Mouse (Mus musculus) gastrocnemius, postnatal 10 days (tissue): ENCODE results near the gene Gabbr1. TPM values are rescaled to one million over a fixed set of nuclear protein-coding genes. Genes with fewer than 3 reads are reported as not detected.
"Not testable (repeated sequence)": the region's sequence is repeated elsewhere in the genome, so short reads cannot be mapped to it uniquely, and the experiment has no call there.

Source experiments
- DNase-seq: peaks from one replicate; pipeline ENCODE4 v3.0.0; 2021; ENCODE audit warnings: mixed read lengths
- long read RNA-seq, 2 experiments: library from polyadenylated mRNA; stranded (forward); transcript quantifications; one replicate each; pipeline ENCODE4 v2.0.0; 2021
- total RNA-seq, 2 experiments: library from RNA; stranded (reverse); gene quantifications; 2 replicates each; pipeline ENCODE4 v1.2.3; 2021

Gene Gabbr1
- 10 to 100 TPM; 12.8 to 20.1 TPM for total RNA-seq
- long read RNA-seq, experiment 1, partial matches to known transcripts, result 1 of 6 reads
- long read RNA-seq, experiment 1, other reads (novel, unspliced or antisense), result 2 of 6 reads
- long read RNA-seq, experiment 2, partial matches to known transcripts, result 0 of 2 reads
- long read RNA-seq, experiment 2, other reads (novel, unspliced or antisense), result 1 of 2 reads

DNA sequence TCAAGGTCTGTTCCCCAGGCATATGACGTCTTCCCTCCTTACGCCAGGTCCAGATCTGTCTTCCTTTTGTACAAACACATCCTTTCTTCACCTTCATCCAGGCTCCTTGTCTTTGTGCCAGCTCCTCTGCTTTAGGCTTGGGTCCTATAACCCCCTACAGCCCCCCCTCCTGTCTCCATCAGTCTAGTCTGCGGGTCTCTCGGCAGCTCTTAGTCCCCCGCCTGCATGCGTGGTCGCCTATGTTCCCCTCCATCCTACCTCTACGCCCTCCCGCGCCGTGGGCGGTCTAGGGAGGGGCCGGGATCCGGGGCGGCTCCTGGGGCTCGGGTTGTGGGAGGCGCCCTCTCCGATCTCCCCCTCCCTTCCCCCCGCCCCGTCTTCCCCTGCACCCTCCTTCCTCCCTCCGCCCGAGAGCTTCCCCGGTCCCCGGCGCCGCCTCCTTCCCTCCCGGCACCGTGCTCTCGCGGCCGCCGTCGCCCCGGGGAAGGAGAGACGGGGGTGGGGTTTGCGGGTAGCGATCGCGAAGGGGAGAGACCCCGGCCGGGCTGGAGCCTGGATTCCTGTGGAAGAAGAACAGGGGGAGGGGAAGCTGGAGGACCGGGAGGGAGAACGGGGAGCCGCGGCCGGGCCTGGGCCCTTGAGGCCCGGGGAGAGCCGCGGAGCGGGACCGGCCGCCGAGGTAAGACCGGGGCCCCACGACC lies at the start of gene Gabbr1:
Gabbr1 (plus strand) TSS at position 356 of the 701 bp plus-strand sequence.
- peak; percentile 73 for DNase-seq

DNA sequence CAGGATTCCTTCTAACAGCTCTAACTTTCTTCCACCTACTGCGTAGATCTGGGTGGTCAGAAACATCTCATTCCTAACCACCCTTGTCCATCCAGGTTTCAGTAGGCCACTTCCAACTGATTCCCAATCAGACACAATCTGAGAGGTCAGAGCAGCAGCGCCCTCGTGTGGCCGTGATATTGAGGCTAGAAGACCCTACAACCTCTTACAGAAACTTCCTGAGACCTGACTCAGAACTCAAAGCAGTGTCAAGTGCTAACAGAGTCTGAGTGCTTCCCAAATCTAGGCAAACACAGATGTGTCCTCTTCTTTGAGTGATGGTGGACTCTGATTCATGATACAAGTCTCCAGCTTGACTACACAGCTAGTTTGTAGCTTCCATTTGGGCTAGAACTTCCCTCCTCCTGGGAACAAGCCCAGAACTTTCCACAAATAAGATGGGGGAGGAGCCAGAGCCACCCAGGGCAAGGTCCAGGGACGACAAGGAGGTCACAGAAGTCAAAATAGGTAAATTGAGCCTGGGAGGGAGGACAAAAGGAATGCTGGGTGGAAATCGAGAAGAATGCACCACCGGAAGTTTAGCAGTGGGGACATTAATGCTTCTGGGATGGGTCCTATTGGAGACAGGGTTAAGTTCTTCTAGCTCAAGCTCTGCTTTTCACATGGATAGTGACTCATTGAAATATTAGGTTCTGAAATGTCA lies 48.6 kb upstream of the Gabbr1 start:
- peak; percentile 84 for DNase-seq

DNA sequence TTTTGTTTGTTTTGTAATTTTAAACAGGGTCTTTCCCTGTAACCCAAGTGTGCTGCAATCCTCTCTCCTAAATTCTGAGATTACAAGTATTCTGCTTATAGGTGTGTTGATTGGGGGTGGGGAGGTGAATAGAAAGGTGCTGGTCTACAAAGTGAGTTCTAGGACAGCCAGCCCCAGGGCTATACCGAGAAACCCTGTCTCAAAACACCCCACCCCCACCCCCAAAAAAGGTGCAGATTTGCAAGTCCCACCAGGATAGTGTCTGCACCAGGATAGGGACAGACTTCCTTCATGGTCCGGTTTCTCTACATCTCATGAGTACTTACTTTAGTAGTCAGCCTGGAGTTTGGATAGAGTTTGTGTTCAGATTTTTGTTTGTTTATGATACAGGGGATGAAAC lies 47.3 kb upstream of the Gabbr1 start:
- no peak for DNase-seq

DNA sequence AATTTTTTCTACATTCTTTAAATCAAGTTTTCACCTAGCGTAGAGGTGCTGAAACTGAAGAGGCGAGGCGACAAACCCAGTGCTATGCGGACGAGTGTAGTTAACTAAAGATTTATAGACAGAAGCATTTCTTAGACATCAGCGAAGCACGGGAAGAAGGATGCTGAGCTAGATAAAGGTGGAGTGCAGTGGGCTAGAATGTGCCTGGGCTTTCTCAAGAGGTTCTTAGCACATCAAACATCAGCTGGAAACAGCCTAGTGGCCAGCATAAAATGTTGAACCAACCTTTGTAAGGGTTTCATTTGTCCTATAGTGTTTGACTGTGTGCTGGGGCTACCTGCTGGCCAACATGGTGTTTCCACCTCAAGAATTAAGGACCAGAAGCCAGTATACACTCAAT lies 44.9 kb upstream of the Gabbr1 start, which contains the start of gene Zfp57:
Zfp57 (plus strand) TSS at position 301 of the 400 bp plus-strand sequence.
- no peak for DNase-seq

DNA sequence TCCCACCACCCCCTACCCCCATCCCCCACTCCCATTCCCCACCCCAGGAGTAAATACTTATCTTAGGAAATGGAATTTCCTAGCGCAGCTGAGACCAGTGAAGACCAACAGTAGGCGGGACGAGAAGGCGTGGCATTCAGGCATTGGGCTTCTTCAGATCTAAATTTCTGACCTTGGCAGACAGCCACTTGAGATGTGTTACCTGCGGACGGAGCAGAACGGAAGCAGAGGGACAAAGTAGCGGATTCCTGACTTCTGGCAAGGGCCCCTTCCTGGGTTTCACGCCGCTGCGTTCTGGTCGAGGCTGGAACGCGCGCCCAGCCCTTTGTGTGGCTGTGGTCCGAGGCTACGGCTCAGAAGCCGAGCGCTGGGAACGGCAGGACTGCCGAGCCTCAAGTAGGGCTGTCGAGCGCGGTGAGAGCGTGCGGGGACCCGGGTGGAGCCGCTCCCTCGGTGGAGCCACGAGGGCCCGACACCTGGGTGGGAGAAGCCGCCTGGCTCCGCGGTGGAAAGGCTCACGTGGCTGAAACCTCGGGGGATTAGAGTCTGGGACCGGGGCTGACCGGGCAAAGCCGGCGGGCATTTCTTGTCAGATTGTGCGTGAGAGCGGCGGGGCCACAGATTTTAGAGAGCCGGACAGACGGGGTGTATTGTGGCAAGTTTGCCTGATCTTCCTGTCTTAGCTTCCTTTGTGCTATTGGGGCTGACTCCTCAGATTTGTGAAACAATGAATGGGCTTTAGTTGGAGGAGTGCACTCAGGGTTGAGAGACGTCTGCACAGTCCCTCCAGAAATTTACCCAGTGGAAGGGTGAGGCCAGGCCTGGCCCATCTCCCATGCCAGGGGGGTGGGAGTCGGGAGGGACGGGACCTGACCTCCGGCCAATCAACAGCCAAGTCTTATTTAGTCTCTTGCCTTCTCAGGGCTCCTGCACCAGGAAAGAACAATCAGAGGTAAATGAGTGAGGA lies 43.1 kb upstream of the Gabbr1 start:
- DNase-seq, result peak; percentile 32

DNA sequence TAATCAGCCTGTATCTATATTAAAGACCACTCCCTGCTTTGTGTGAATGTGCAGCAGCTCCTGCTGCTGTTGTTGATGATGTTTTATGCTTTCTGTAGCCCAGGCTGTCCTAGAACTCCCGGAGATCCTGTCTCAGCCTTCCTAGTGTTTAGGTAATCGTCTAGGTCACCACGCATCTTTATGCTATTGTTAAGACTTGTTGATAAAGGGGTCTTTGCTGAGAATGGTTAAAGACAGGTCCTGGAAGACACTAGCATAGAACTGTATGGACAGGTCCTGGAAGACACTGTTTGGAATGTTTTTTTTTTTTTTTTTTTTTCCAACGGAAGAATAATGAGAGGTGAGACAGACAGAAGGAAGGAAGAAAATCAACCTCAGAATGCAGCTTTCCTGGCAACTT lies 42.4 kb upstream of the Gabbr1 start:
- DNase-seq, result no peak

DNA sequence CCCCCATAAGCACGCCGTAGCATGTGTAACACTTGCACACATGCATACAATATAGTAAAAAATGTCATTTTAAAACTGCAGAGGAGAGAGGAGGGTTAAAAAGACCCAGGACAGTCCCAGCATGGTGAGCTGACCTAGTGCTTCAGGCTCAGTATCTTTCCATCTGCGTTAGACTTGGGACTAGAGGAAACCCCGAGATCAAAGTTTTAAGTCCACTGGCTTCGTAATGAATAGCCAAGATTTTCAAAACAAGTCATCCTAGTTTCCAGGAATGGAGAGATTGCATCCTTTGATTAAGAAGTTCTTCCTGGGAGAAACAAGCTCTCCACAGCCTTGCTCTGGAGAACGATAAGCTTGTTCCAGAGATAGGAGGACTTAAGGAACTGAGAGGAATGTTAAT lies 37.6 kb upstream of the Gabbr1 start:
- DNase-seq, result no peak

DNA sequence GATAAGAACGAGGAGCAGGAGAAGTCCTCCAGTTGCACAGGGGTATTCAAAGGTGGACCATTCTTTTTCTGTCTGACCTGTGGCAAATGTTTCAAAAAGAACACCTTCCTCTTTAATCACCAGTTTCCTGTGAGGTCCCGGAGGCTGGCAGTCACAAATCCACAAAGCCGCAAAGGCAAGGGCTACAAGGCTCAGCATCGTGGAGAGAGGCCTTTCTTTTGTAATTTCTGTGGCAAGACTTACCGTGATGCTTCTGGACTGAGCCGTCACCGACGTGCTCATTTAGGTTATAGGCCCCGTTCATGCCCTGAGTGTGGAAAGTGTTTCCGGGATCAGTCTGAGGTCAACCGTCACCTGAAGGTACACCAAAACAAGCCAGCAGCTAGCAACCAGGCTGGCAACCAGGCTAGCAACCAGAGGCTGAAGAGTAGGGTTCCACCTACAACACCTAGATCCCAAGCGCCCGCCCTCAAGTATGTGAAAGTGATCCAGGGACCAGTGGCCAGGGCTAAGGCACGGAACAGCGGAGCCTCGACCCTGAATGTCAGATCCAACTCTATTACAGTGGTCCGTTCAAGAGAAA lies 36.2 kb upstream of the Gabbr1 start:
- DNase-seq, result no peak

DNA sequence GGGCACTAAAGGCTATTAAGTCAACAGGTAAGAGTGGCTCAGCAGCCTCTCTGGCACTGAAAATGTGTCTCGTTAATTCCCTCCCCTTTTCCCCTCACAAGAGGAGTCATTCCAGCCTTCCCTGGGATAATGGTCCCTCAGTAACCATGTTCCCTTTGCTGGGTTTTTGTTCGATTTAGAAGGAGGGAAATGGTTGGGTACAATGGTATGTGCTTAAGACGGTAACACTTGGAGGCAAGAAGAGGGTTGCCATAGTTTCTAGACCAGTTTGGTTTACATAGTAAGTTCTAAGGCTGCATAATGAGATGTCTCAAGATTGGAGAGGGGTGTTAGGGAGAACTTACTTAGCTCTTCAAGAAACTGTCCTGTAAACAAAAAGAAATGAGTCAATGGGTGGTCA lies 34.0 kb upstream of the Gabbr1 start:
- no peak for DNase-seq

DNA sequence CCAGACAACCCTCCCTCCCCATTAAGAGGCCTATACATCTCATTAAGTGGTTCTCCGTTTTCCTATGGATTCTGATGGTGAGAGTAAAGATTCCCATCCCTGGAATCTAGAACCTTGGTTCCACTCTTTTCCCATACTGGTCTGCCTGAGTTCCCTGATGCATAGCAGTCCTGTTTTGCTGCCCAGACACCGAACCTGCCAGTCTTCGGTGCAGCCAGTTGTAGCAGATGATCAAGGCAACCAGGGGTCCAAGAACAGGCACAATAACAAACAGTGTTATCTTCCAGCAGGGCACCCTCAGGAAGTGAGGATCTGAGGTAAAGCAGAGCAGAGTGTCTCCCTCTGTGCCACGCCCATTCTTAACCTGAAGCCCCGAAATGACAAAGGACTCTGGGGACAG lies 33.6 kb upstream of the Gabbr1 start:
- no peak for DNase-seq

DNA sequence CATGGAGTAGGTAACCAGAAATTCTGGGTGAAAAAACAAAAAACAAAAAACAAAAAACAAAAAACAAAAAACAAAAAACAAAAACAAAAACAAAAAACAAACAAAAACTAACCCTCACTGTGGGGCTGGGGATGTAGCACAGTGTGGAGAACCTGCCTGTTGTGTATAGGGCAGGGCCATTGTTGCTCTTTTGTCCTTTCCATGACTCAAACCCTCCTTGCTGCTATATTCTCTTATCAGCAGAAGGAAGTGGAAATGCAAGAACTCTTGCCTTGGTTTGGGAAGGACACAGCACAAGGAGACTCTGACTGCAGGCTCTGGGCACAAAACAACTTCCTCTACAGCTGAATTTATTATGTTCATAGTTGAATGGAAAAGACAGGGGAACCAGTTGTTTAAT lies 29.4 kb upstream of the Gabbr1 start:
- no peak for DNase-seq

DNA sequence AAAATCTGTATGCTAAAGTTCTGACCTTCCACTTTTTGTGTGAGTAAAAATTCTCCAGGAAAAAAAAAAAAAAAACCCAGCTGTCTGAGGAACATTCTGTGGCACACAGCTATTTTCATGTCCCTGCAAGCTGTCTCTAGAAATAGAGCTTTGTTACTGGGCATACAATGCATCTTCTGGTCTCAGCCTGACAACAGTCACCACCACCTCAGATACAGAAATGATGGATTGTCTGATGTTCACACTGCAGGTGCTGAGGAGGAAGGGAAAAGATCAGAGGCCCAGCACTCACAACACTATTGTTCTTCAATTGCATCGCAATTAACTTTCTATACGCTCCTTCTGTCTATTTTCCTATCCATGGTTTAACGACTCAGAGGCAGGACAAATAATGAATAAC lies 27.4 kb upstream of the Gabbr1 start:
- no peak for DNase-seq

DNA sequence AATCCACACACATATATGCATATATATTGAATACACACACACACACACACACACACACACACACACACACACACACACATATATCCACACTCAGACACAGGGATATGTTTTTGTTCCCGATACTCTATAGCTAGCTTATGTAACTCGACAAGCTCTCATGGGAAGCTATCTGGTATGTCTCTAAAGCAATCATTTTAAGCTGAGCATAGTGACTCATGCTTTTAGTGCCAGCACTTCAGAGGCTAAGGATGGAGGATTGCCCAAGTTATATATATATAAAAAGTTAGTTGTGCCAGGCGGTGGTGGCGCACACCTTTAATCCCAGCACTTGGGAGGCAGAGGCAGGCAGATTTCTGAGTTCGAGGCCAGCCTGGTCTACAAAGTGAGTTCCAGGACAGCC lies 26.5 kb upstream of the Gabbr1 start:
- DNase-seq, result not testable (repeated sequence)

DNA sequence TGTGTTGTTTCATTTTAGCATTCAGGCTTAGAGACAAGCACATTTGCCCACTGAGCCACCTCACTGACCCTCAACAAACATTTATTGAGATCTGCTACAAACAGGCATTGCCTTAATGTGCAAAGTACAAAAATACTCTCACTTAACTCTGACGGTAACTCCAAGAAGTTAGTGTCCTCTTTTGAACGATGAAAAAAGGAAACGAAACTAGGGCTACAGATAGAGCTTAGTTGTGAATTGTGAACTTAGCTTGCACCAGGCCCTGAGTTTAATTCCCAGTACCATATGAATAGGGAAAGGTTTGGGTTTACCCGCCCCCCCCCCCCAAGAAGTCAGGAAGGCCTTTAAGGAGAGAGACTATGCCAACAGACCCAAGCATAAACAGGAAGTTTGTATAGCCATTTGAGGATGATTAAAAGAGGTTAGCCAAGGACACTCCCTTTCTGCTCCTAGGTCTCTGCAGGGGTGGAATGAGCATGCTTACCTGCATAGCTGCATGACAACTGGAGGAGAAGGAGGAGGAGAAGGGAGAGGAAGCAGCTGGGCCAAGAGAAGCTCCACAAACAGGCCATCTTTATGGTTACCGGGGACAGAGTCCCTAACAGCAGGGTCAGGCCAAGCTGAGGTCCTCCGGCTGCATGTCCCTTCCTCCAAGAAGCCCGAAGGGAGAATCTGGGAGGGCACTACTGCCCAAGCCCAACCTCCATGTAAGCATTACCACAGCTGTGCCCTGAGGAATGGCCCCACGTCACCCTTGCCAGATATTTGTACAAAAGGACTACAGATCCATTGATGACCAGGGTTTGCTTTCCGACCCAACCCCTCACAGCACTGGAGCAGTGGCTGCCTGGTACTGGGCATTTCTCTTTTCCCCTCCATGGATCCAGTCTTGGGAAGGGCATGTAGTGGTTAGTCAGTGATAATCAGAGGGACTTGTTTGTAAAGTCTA lies 22.9 kb upstream of the Gabbr1 start, which contains the start of gene Mog:
Mog (minus strand) TSS at position 771 of the 949 bp plus-strand sequence.
- DNase-seq, result no peak

DNA sequence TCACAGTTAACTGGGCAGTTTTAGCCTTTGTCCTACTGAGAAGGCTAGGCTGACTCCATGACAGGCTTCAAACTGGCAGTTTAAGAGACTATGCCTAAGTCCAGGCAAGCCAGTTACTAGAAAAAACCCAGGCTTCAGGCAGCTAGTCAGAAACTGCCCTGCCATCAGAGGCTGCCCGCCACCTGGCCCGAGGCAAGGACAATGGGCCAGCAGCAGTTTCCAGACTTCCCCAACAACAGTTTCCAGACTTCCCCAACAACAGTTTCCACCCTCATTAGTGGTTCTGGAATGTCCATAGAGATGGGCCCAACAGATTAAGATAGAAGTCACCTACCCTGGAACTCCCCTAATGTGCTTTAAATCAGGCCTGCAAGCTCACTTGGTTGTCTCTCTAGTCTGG lies 19.3 kb upstream of the Gabbr1 start:
- no peak for DNase-seq

DNA sequence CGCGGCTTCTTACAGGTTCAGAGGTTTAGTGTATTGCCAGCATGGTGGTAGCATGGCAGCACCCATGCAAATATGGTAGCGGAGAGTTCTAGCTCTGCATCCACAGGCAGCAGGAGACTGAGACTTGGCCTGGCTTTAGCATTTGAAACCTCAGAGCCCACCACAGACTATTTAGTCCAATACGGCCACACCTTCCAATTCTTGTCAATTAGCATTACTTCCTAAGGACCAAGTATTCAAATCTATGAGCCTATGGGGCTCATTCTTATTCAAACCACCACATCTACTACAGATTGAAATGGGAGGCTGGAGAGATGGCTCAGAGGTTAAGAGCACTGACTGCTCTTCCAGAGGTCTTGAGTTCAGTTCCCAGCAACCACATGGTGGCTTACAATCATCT lies 18.3 kb upstream of the Gabbr1 start:
- no peak for DNase-seq

DNA sequence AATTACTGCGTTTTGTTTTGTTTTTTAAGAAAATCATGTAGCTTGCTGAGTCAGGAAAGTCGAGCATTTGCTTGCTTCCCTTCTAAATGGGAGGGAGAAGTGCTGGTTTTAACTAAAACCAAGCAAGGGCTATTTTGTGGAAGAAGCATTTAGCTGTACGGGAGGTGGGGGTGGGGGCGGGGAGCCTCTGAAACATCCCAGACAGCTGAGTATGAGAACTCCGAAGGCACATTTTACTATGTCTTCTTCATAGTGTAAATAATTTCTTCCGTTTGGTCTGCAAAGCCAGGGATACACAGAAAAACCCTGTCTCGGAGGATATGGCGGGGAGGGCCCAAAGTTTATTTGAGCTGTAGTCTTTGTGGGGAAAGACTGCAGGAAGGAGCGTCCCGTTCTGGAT lies 17.6 kb upstream of the Gabbr1 start:
- no peak for DNase-seq

DNA sequence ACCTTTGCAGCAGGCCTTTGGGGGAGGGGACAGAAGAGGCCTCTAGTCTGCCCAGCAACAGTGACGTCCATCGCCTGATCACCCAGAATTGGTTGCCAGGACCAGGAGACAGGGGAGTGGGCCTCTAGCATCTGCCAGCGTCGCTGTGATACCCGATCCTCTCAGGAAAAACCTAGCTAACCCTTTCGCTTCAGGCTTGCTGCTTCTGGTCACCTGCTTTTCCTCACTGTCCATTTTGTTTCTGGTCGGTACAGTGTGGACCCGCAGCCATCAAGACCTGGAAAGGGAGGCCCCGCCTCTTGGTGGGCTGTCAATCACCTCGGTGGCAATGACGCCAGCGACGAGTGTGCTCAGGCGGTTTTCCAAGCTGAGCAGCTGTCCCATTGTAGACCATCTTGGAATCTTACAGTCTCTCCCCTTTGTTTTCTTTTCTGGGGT lies 17.1 kb upstream of the Gabbr1 start:
- peak; percentile 86 for DNase-seq

DNA sequence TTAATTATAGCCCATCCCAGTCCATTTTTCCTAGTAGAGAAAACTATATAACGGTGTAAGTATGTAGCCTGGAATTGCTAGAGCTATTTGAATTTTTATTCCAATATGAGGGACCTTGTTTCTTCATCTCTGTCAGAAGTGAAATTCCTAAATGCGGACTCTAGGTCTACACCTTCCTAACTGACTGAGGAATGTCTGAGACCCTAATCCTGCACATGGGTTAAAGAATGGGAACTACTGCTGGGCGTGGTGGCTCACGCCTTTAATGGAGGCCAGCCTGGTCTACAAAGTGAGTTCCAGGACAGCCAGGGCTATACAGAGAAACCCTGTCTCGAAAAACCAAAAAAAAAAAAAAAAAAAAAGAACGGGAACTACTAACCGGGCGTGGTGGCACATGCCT lies 16.6 kb upstream of the Gabbr1 start:
- no peak for DNase-seq

DNA sequence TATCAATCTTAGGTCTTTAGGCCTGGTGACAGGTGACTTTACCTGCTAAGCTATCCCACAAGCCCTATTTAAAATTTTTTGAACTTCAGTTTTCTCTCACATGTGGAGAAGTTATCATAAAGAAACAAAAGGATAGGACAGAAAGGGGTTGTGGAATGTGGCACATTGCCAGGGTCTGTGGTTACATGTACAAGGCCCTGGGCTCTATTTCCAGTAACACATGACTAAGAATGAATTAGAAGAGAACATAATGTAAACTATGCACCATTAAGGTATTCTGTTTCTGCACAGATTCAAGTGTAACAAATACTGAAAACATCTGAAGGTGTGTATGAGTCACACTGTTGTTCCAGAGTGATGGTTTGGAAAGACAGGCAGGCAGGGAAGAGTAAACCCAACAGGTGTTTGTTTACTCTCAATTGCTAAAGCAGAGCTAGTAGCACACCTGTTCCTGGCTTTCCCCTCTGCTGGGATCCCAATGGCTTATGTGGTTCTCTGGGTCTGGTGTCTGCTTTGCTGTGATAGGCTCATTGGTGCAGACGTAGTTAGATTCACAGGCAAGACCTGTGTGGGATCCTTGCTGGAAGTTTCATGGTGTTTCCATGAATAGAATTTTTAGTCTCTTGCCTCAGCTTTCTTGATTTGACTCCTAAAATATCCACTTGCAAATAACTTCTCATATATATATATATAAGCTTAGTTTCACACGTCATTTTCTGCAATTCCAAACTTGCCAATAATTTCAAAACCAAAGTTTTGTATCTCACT lies 6.5 kb upstream of the Gabbr1 start:
- DNase-seq, result no peak
